Mouse (Mus musculus) neural tube, embryonic 11.5 days (tissue): ENCODE measurements around the gene Foxo1. TPM values are rescaled to one million over a fixed set of nuclear protein-coding genes. Genes with fewer than 3 reads are reported as not detected.

ENCODE experiments used
- ATAC-seq: fragments of 200-750 bp; cut with Nextera tagmentation; 2 replicates; pipeline ENCODE4 v1.8.0; 2017; ENCODE audit warnings: moderate number of reproducible peaks, mild to moderate bottlenecking, moderate TSS enrichment, moderate library complexity; ENCODE audit not compliant: insufficient read depth, low FRiP score, low TSS enrichment
- DNase-seq: peaks from one replicate; pipeline ENCODE4 v3.0.0-alpha.2; 2015; ENCODE audit warnings: low spot score
- H3K27ac ChIP-seq: fragments of 300-500 bp; sonication (generic); 2 replicates; pipeline ENCODE4 v1.5.1; 2014; ENCODE audit warnings: low read depth, mild to moderate bottlenecking, low read length
- H3K27me3 ChIP-seq: fragments of 300-500 bp; sonication (generic); 2 replicates; pipeline ENCODE4 v1.6.1; 2014; ENCODE audit warnings: mild to moderate bottlenecking, low read length, mixed read lengths; ENCODE audit not compliant: control insufficient read depth, insufficient read depth
- H3K36me3 ChIP-seq: fragments of 300-500 bp; sonication (generic); 2 replicates; pipeline ENCODE4 v1.6.1; 2014; ENCODE audit warnings: mild to moderate bottlenecking, low read length, moderate library complexity, mixed read lengths; ENCODE audit not compliant: control insufficient read depth, insufficient read depth
- H3K4me1 ChIP-seq: fragments of 300-500 bp; sonication (generic); 2 replicates; pipeline ENCODE4 v1.6.1; 2014; ENCODE audit warnings: low read length, mixed read lengths; ENCODE audit not compliant: control insufficient read depth, insufficient read depth
- H3K4me2 ChIP-seq: fragments of 300-500 bp; sonication (generic); 2 replicates; pipeline ENCODE4 v1.6.1; 2014; ENCODE audit warnings: low read depth, mild to moderate bottlenecking, moderate library complexity
- H3K4me3 ChIP-seq: fragments of 300-500 bp; sonication (generic); 2 replicates; pipeline ENCODE4 v1.5.1; 2014; ENCODE audit warnings: low read depth, low read length
- H3K9ac ChIP-seq: fragments of 300-500 bp; sonication (generic); 2 replicates; pipeline ENCODE4 v1.6.1; 2014; ENCODE audit warnings: mild to moderate bottlenecking, low read length
- H3K9me3 ChIP-seq: fragments of 300-500 bp; sonication (generic); 2 replicates; pipeline ENCODE4 v1.6.1; 2016; ENCODE audit warnings: low read length; ENCODE audit not compliant: control insufficient read depth
- WGBS: fragments of 180-500 bp; shearing (Covaris S2); extraction: QIAGEN DNeasy Blood & Tissue Kit; methylation state at CpG from one replicate; pipeline ENCODE4 v1.1.7; 2014; 5-methylcytosine and 5-hydroxymethylcytosine counted together
- polyA plus RNA-seq: library from polyadenylated mRNA; unstranded; fragments of >200 nt; fragmentation: Nextera tagmentation; extraction: Ambion mirVana; gene quantifications from 2 replicates; pipeline ENCODE4 v1.2.1, GENCODE M21; 2014

Gene Foxo1
- polyA plus RNA-seq, 1 experiment from 2014 or later: 4.2 TPM

DNA sequence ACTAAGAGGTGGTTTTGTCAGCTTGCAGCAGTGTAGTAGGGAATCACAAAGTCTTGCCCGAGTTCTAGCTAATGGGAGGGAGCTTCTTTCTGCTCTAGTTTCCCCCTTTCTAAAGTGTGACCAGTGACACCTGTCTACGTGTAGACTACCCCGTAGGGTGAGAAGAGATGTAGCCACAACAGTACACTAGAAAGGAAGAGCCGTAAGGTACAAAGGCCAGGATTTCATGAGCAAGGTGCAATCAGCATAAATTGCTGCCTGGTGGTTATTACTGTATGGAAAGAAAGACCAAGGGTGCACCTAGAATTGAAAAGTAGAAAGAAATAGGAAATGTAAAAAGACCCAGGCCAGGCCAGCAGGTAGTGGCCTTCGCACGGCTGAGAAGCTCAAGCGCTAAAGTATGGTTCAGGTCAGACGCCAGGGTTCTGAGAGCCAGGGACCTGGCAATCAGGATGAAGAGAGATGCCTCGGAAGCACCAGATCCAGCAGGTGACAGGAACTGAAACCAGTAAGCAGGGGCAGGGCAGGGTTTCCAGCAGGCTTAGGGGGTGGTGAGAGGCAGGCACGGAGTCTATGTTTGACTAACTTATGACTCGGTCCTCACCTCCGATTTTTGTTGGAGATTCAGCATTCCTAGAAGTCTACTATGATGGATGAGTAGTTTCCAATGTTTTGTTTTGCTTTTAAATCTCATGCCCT, 72.3 kb downstream of the Foxo1 start:
- WGBS: 87% methylated on average over 12 of the region's 12 CpGs
- H3K36me3 ChIP-seq: no peaks in the 10 kb centered on the region
- H3K4me1 ChIP-seq: no peaks in the 10 kb centered on the region
- H3K9me3 ChIP-seq: no peaks in the 10 kb centered on the region
- no peak overlapping the region for H3K9ac ChIP-seq
- no peak overlapping the region for H3K27ac ChIP-seq
- DNase-seq: no peak
- ATAC-seq: no peak
- H3K4me3 ChIP-seq: no peak overlapping the region
- H3K4me2 ChIP-seq: no peak overlapping the region
- H3K27me3 ChIP-seq: no peaks in the 10 kb centered on the region

DNA sequence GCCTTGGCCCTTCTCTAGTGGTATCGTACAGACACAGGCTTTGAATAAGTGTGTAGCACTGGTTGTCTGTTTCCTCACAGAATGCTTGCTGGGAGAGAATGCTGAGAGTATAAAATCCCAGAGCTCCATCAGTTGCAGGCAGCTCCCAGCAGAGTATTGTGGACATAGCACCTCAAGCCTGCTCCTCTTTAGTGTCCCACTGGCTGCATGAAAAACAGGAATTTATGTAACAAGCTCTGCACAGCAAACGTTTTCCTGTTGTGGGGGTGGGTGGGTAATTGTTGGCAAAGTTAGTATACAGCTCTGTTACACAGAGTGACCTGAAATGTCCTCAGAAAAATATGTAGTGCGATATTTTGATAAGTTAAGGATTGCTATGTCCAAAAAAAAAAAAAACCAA, 74.1 kb downstream of the Foxo1 start:
- Histone ChIP-seq H3K27me3 (no peaks in the 10 kb centered on the region), H3K4me1 (no peaks in the 10 kb centered on the region), H3K4me2 (no peak overlapping the region), H3K9me3 (no peaks in the 10 kb centered on the region), H3K4me3 (no peak overlapping the region), H3K9ac (no peak overlapping the region), H3K27ac (no peak overlapping the region), H3K36me3 (no peaks in the 10 kb centered on the region)
- DNase-seq (no peak), ATAC-seq (no peak)
- WGBS: 78% methylated on average over 3 of the region's 3 CpGs

DNA sequence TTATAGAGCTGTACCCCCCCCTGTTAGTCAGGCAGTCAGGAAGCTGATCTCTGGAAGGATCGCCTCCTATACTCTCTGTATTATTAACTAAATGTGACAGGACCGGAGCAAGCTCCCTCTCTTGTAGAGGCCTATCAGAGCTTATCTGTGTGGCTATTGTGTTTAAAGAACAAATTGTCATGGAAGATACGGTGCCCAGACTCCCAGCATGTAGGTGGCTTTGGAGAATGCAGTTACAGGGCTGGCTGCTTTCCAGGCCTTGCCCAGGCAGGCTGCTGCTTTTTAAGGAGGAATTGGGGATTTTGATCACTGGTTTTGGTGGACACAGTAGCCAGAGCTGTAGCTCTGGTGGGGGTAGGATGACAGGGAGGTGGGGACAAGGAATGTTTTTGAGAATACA, 74.7 kb downstream of the Foxo1 start:
- no peaks in the 10 kb centered on the region for H3K36me3 ChIP-seq
- no peak for ATAC-seq
- no peaks in the 10 kb centered on the region for H3K27me3 ChIP-seq
- no peak overlapping the region for H3K4me2 ChIP-seq
- DNase-seq: no peak
- H3K4me3 ChIP-seq: no peak overlapping the region
- H3K9me3 ChIP-seq: no peaks in the 10 kb centered on the region
- WGBS: 51% methylated on average over 3 of the region's 3 CpGs
- H3K27ac ChIP-seq: no peak overlapping the region
- no peaks in the 10 kb centered on the region for H3K4me1 ChIP-seq
- no peak overlapping the region for H3K9ac ChIP-seq

DNA sequence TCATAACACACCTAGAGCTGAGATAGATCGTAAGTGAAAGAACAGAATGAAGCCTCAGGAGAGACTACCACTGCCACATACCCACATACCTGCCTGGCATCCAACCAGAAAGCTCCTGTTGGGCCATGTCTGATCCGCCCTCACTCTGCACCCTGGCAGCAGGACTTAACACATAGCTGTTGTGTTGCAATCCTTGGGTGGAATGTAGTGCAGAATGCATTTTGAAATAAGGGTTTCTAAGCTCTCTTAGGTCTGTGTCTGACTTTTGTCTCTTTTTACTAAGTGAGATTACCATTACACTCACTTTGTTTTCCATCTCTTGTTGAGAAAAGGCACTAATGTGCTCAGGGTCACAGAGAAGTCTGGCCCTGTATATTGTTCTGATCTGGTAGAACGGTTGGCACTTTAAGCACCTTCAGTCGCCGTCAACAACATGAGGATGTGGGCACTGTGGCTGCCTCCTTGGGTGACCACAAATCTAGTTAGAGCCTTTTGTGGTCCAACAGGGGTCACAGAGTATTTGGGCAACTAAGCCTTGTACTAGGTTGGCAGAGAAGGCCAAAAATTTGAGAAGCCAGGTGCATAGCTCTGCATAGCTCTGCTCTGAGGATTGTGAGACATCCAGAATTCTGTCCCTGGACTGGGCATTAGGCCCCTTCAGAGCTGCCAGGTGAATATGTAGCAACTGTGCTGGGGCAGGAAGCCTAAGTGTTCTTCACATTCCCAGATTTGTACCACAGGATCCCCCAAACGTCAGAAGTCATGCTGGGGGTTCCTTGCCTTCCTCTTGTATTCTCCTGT, 75.3 kb downstream of the Foxo1 start:
- Histone ChIP-seq H3K9ac (no peak overlapping the region), H3K9me3 (no peaks in the 10 kb centered on the region), H3K4me3 (no peak overlapping the region), H3K27ac (no peak overlapping the region), H3K4me1 (no peaks in the 10 kb centered on the region), H3K27me3 (no peaks in the 10 kb centered on the region), H3K4me2 (no peak overlapping the region), H3K36me3 (no peaks in the 10 kb centered on the region)
- DNase-seq (no peak), ATAC-seq (no peak)
- 90% methylated on average over 6 of the region's 6 CpGs for WGBS

DNA sequence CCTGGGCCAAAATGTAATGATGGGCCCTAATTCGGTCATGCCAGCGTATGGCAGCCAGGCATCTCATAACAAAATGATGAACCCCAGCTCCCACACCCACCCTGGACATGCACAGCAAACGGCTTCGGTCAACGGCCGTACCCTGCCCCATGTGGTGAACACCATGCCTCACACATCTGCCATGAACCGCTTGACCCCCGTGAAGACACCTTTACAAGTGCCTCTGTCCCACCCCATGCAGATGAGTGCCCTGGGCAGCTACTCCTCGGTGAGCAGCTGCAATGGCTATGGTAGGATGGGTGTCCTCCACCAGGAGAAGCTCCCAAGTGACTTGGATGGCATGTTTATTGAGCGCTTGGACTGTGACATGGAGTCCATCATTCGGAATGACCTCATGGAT, 77.7 kb downstream of the Foxo1 start:
- 95% methylated on average over 11 of the region's 11 CpGs for WGBS
- DNase-seq (no peak), ATAC-seq (no peak)
- no peak overlapping the region for H3K27ac ChIP-seq
- no peak overlapping the region for H3K4me2 ChIP-seq
- no peaks in the 10 kb centered on the region for H3K36me3 ChIP-seq
- no peaks in the 10 kb centered on the region for H3K4me1 ChIP-seq
- no peak overlapping the region for H3K9ac ChIP-seq
- H3K4me3 ChIP-seq: no peak overlapping the region
- no peaks in the 10 kb centered on the region for H3K27me3 ChIP-seq
- H3K9me3 ChIP-seq: no peaks in the 10 kb centered on the region

DNA sequence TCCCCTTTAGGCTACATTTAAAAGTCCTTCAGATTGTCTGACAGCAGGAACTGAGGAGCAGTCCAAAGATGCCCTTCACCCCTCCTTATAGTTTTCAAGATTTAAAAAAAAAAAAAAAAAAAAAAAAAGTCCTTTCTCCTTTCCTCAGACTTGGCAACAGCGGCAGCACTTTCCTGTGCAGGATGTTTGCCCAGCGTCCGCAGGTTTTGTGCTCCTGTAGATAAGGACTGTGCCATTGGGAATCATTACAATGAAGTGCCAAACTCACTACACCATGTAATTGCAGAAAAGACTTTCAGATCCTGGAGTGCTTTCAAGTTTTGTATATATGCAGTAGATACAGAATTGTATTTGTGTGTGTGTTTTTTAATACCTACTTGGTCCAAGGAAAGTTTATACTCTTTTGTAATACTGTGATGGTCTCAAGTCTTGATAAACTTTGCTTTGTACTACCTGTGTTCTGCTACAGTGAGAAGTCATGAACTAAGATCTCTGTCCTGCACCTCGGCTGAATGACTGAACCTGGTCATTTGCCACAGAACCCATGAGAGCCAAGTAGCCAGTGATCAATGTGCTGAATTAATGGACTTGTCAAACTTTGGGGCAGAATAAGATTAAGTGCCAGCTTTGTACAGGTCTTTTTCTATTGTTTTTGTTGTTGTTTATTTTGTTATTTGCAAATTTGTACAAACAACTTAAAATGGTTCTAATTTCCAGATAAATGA, 79.0 kb downstream of the Foxo1 start:
- 82% methylated on average over 4 of the region's 4 CpGs for WGBS
- H3K36me3 ChIP-seq: no peaks in the 10 kb centered on the region
- H3K27me3 ChIP-seq: no peaks in the 10 kb centered on the region
- no peak overlapping the region for H3K9ac ChIP-seq
- no peak overlapping the region for H3K27ac ChIP-seq
- DNase-seq (no peak), ATAC-seq (no peak)
- H3K9me3 ChIP-seq: no peaks in the 10 kb centered on the region
- no peak overlapping the region for H3K4me3 ChIP-seq
- no peak overlapping the region for H3K4me2 ChIP-seq
- no peaks in the 10 kb centered on the region for H3K4me1 ChIP-seq

DNA sequence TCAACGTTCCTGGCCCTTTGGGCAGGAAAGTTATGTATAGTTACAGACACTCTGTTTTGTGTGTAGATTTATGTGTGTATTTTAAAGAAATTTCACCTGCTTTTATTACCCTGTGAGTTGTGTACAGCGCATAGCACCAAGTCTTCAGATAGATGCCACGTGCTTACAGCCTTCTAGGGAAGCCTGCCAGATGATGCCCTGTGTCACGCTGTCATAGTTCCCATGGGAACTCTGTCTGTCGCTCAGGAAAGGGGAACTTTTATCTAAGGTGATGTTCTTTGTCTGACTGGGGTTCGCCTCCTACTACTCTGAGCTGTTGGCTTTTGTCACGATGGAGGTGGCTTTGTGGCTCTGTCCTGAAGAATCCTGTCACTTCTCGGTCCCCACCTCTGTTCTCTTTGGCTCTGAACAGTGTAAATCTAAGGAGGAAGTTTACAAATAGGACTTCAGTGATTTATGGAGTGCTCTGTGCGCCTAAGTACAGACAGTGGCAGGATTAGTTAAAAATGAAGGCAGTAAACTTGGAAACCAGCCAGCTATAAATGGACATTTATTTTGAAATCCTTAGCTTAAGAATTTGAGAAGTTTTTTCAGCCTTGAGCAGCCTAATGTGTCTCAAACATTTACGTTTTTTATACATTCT, 80.0 kb downstream of the Foxo1 start:
- Histone ChIP-seq H3K4me1 (no peaks in the 10 kb centered on the region), H3K9ac (no peak overlapping the region), H3K4me3 (no peak overlapping the region), H3K4me2 (no peak overlapping the region), H3K27ac (no peak overlapping the region), H3K27me3 (no peaks in the 10 kb centered on the region), H3K9me3 (no peaks in the 10 kb centered on the region), H3K36me3 (no peaks in the 10 kb centered on the region)
- no peak for DNase-seq
- WGBS: 51% methylated on average over 10 of the region's 10 CpGs
- no peak for ATAC-seq

DNA sequence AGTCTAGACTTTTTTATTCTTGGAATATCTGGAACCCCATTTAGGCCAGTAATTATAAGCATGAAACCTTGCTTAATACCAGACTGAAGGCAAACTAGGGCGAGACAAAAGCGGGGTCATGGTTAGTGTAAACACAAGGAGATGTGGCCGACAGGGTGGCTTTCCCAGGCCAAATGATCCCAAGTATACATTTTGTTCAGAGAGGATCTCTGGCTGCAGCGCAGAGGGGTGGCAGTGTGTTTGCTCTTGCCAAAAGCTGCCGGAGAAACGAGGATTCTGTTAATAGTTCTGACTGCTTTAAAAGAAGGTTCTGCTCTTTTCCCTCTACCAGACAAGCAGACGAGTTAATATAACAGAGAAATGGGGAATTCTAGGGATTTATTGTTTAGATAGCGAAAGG, 82.5 kb downstream of the Foxo1 start:
- 80% methylated on average over 8 of the region's 8 CpGs for WGBS
- no peaks in the 10 kb centered on the region for H3K36me3 ChIP-seq
- no peak overlapping the region for H3K9ac ChIP-seq
- no peak for DNase-seq
- H3K4me2 ChIP-seq: no peak overlapping the region
- H3K9me3 ChIP-seq: no peaks in the 10 kb centered on the region
- H3K4me3 ChIP-seq: no peak overlapping the region
- no peaks in the 10 kb centered on the region for H3K27me3 ChIP-seq
- no peak overlapping the region for H3K27ac ChIP-seq
- ATAC-seq: no peak
- no peaks in the 10 kb centered on the region for H3K4me1 ChIP-seq
